Mouse (Mus musculus) c-Kit-positive CD71-positive TER-119-negative erythroid progenitor cells, embryonic 14.5 days (primary cell): ENCODE measurements around the gene Map7.

ENCODE experiments used
- DNase-seq: peaks from one replicate; pipeline ENCODE4 v3.0.0-alpha.2; 2013; ENCODE audit warnings: low read depth

The Map7 gene

GRCm38 (mm10) chr10:20186800-20187273 lies 38.6 kb downstream of the Map7 start:
- DNase-seq: no peak

- peak; percentile 50 for DNase-seq
These were observed 42.0 kb downstream of the Map7 start for GRCm38 (mm10) chr10:20190139-20190747.

- no peak for DNase-seq
These were observed 46.7 kb downstream of the Map7 start for GRCm38 (mm10) chr10:20194847-20195540.

- DNase-seq: no peak
These were observed 48.8 kb downstream of the Map7 start for GRCm38 (mm10) chr10:20197039-20197438.

- no peak for DNase-seq
These were observed 50.9 kb downstream of the Map7 start for GRCm38 (mm10) chr10:20198968-20199737.

GRCm38 (mm10) chr10:20201236-20201635 lies 53.0 kb downstream of the Map7 start:
- no peak for DNase-seq

GRCm38 (mm10) chr10:20202171-20202570 lies 53.9 kb downstream of the Map7 start:
- DNase-seq: no peak

GRCm38 (mm10) chr10:20202818-20203217 lies 54.5 kb downstream of the Map7 start:
- DNase-seq: no peak

- no peak for DNase-seq
These were observed 55.2 kb downstream of the Map7 start for GRCm38 (mm10) chr10:20203502-20203901.

- no peak for DNase-seq
These were observed 56.6 kb downstream of the Map7 start for GRCm38 (mm10) chr10:20204696-20205431.

- DNase-seq: no peak
These were observed 58.7 kb downstream of the Map7 start for GRCm38 (mm10) chr10:20206966-20207365.

- no peak for DNase-seq
These were observed 61.5 kb downstream of the Map7 start for GRCm38 (mm10) chr10:20209609-20210341.

- no peak for DNase-seq
These were observed 66.1 kb downstream of the Map7 start for GRCm38 (mm10) chr10:20214418-20214817.

GRCm38 (mm10) chr10:20216982-20217381 lies 68.7 kb downstream of the Map7 start:
- DNase-seq: no peak

GRCm38 (mm10) chr10:20218866-20219265 lies 70.6 kb downstream of the Map7 start:
- DNase-seq: no peak

GRCm38 (mm10) chr10:20219538-20219937 lies 71.3 kb downstream of the Map7 start:
- DNase-seq: no peak

- no peak for DNase-seq
These were observed 72.3 kb downstream of the Map7 start for GRCm38 (mm10) chr10:20220443-20221071.

- no peak for DNase-seq
These were observed 73.7 kb downstream of the Map7 start for GRCm38 (mm10) chr10:20222011-20222410.

- no peak for DNase-seq
These were observed 78.5 kb downstream of the Map7 start for GRCm38 (mm10) chr10:20226728-20227127.

- DNase-seq: no peak
These were observed 81.8 kb downstream of the Map7 start for GRCm38 (mm10) chr10:20230026-20230425.

GRCm38 (mm10) chr10:20233451-20233850 lies 85.2 kb downstream of the Map7 start:
- DNase-seq: no peak
